Mouse (Mus musculus) E14TG2a.4 (cell line): ENCODE measurements around the gene Fabp2.

Experiments used
- H3K27me3 ChIP-seq: 2 replicates; pipeline ENCODE4 v1.6.1; 2014; ENCODE audit warnings: low read length, control low read depth; ENCODE audit not compliant: insufficient read depth
- H3K36me3 ChIP-seq: 2 replicates; pipeline ENCODE4 v1.6.1; 2014; ENCODE audit warnings: low read length, control low read depth; ENCODE audit not compliant: insufficient read depth
- H3K4me1 ChIP-seq: replicated peaks from 2 replicates; pipeline ENCODE4 v1.6.1; 2014; ENCODE audit warnings: low read depth, low read length, control low read depth
- H3K4me3 ChIP-seq: replicated peaks from 2 replicates; pipeline ENCODE4 v1.5.1; 2014; ENCODE audit warnings: mild to moderate bottlenecking, low read length
- H3K9me3 ChIP-seq: 2 replicates; pipeline ENCODE4 v1.6.1; 2014; ENCODE audit warnings: low read length, control low read depth
- CTCF ChIP-seq: conservative IDR thresholded peaks from 2 replicates; pipeline ENCODE4 v1.5.1; 2014; ENCODE audit warnings: low read length
- NANOG ChIP-seq: IDR thresholded peaks from 2 replicates; pipeline ENCODE4 v1.6.1; 2014; ENCODE audit warnings: borderline replicate concordance, low read length, mixed read lengths
- POU5F1 ChIP-seq: IDR thresholded peaks from 2 replicates; pipeline ENCODE4 v1.6.1; 2014; ENCODE audit warnings: low read length, borderline replicate concordance

The Fabp2 gene

DNA sequence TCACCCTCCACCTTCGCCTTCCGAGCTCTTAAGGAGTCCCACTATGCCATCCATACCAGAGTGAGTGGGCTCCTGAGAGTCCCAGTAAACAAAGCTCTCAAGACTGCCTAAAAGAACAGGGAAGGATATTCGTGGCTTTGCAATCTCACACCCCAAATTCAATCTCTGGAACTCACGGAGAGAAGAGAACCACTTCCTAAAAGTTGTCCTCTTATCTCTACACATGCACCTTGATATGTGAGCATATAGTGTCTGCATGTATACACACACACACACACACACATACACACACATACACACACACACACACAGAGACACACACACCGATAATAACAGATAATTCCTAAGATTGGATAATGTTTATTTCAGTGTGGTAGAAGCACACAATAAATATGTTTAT is 20.6 kb downstream of the Fabp2 start:
- Histone ChIP-seq H3K36me3 (no peaks in the 10 kb centered on the region), H3K9me3 (no peaks in the 10 kb centered on the region), H3K4me1 (peaks cover 16% of the 10 kb centered on the region), H3K27me3 (no peaks in the 10 kb centered on the region), H3K4me3 (no peak overlapping the region)
- TF ChIP-seq POU5F1 (no peak), NANOG (no peak), CTCF (no peak)

DNA sequence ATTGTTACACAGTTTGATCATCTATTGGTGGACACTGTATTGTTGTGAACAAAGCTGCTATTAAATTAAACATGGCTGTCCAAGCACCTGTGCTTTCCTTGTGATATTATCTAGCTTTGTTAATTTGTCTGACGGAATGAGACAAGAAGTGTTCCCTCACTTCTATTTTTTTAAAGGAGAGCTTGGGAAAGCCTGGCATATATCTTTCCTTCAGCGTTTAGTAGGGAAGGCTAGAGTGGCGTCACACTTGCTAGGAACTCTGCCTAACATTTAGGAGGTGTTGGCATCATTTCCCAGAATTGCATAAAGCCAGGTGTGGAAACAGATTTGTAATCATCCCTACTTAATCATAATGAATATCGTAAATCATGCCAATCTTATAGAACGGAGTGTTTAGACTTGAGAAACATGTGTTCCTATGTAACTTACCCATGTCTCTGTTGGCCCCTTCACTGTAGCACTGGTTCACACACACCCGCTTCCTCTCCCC is 21.4 kb downstream of the Fabp2 start:
- H3K4me1 ChIP-seq = peaks cover 23% of the 10 kb centered on the region
- no peaks in the 10 kb centered on the region for H3K27me3 ChIP-seq
- H3K36me3 ChIP-seq = no peaks in the 10 kb centered on the region
- no peak for TF ChIP-seq NANOG
- TF ChIP-seq CTCF = no peak
- no peak for TF ChIP-seq POU5F1
- no peaks in the 10 kb centered on the region for H3K9me3 ChIP-seq
- no peak overlapping the region for H3K4me3 ChIP-seq

DNA sequence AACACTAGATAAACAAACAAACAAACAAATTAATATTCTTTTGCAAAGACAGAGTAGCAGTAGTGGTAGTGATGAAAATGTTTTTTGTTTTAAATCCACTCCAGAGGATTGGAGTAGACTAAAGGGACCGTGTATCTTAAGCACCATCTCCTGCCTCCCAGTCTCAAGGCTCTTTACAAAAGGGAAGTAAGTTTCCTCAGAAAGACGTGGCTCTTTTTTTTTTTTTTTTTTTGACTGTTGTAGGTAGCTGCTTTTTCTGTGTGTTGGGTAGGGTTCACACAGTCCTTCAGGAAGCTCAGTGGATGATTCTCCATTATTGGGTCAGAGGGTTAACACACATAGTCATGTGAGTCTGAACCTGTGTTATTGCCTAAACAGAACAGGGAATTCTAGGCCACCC is 23.8 kb downstream of the Fabp2 start:
- Histone ChIP-seq H3K27me3 (no peaks in the 10 kb centered on the region), H3K4me3 (no peak overlapping the region), H3K4me1 (peaks cover 34% of the 10 kb centered on the region), H3K36me3 (no peaks in the 10 kb centered on the region), H3K9me3 (no peaks in the 10 kb centered on the region)
- TF ChIP-seq NANOG (no peak), POU5F1 (no peak), CTCF (no peak)

DNA sequence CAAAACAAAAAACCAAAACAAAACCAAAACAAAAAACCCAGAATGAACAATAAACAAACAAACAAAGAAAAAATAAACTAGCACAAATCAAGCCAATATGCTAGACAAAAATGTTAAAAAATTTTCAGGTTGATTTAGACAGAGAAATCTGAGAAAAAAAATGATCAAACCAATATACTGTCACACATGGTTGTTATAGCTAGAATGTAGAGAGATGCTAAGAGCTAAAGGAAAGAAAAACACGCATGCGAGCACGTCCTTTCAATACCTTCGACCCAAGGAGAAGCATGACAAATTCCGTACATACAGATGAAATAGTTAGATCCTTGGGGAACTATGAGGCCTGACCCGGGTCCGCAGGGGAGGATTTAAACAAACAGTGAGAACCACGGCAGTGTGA is 24.4 kb downstream of the Fabp2 start, which contains the start of gene Gm10959:
Gene Gm10959 (minus strand): TSS at position 101 of the 400 bp plus-strand sequence.
- Histone ChIP-seq H3K4me1 (peaks cover 34% of the 10 kb centered on the region), H3K4me3 (no peak within 1 kb of the TSS), H3K9me3 (no peaks in the 10 kb centered on the region), H3K27me3 (no peaks in the 10 kb centered on the region), H3K36me3 (no peaks in the 10 kb centered on the region)
- no peak for TF ChIP-seq CTCF
- no peak for TF ChIP-seq POU5F1
- TF ChIP-seq NANOG = no peak

DNA sequence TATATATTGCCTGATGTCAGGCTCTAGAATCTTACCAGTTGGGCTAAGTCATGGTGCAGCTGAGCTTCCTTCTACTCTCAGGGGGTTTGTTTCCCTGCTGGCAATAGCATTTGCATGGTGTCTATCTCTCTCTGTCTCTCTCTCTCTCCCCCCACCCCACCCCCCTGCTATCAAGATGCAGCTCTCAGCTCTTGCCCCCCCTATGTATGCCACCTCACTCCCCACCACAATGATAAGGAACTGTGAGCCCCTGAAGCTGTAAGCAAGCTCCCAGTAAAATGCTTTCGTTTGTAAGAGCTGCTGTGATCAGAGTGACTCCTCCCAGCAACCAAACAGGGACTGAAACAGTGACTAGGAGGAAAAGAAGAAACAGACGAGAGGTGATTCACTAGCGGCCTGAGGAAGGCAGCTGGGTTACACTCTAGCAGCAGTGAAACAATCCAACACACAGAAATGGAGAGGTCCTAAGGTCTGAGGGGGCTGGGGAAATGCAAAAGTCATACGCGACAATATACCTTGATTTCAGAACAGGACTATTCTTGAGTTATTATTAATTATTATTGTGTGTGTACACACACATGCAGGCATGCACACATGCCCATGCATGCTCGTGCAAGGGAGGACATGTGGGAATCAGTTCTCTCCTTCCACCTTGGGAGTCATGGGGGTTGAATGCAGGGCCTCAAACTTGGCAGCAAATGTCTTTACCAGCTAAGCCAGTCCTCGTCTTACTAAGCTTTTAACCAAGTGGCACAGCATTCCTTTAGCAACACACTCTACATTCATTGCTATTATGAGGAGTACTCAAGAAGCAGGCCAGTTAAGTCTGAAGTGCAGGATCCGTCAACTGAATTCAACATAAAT is 25.9 kb downstream of the Fabp2 start:
- no peak overlapping the region for H3K4me3 ChIP-seq
- H3K36me3 ChIP-seq = peaks cover under 1% of the 10 kb centered on the region; the same call in 1 of the 2 replicates
- no peaks in the 10 kb centered on the region for H3K27me3 ChIP-seq
- peaks cover 37% of the 10 kb centered on the region for H3K4me1 ChIP-seq
- TF ChIP-seq NANOG (no peak), POU5F1 (no peak), CTCF (no peak)
- H3K9me3 ChIP-seq = no peaks in the 10 kb centered on the region

DNA sequence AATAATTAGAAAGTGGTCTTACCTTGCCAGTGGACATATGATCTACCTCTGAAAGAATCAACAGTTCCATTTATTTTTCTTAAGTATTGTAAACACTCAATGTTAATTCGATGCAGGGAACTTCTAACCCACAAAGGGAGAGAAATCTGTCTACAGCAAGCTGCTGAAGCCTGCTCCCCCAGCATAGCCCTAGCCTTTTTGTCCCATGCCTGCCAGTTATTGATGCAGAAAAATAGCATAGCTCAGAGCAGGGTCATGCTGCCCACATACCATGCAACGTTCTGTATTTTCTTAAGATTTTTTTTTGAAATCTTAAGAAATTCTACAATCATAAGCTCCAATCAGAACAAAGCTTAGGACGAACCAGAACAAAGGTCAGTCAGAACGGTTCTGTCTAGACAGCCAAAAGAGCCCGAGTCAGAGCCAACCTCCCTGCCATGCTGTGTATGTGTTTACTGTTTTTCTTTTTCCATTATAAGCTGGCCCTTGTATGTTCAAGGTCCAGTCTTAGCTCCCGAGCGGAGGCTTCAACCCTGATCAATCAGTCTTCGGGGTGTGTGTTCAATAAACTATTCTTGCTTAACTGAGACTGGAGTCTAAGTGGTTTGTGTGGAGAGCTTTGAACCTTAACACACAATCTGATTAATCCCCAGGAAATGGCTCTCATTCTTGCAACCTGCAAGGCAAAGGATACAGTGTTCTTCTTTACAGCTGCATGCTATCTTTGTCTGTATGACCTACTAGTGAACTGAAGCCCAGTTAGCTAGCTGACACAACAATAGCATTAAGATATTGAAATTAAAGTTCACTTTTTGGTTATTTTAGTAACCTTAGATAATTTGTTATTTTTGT is 27.0 kb downstream of the Fabp2 start:
- Histone ChIP-seq H3K36me3 (peaks cover 11% of the 10 kb centered on the region), H3K9me3 (no peaks in the 10 kb centered on the region), H3K4me1 (peaks cover 48% of the 10 kb centered on the region), H3K27me3 (no peaks in the 10 kb centered on the region), H3K4me3 (no peak overlapping the region)
- TF ChIP-seq CTCF (no peak), POU5F1 (no peak), NANOG (no peak)

DNA sequence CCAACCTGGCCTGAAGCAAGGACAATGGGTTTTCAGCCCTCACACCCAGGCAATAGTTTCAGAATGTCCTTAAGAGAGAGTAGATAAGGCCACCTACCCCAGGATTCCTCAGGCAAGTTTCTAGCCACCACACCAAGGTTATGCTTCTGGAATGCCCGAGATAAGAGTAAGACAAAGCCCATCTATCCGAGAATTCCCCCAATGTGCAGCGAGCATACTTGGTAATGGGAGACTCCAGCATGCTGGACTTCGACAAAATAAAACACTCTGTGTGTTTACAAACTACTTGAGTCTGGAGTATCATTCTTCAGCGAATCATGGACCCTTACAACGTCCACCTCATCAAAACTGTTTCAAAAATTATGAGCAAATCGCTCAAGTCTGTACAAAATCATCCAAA is 28.3 kb downstream of the Fabp2 start:
- TF ChIP-seq POU5F1 = no peak
- Histone ChIP-seq H3K27me3 (no peaks in the 10 kb centered on the region), H3K36me3 (peaks cover 19% of the 10 kb centered on the region), H3K4me1 (peaks cover 55% of the 10 kb centered on the region), H3K4me3 (peak overlapping the region; percentile 20), H3K9me3 (no peaks in the 10 kb centered on the region)

DNA sequence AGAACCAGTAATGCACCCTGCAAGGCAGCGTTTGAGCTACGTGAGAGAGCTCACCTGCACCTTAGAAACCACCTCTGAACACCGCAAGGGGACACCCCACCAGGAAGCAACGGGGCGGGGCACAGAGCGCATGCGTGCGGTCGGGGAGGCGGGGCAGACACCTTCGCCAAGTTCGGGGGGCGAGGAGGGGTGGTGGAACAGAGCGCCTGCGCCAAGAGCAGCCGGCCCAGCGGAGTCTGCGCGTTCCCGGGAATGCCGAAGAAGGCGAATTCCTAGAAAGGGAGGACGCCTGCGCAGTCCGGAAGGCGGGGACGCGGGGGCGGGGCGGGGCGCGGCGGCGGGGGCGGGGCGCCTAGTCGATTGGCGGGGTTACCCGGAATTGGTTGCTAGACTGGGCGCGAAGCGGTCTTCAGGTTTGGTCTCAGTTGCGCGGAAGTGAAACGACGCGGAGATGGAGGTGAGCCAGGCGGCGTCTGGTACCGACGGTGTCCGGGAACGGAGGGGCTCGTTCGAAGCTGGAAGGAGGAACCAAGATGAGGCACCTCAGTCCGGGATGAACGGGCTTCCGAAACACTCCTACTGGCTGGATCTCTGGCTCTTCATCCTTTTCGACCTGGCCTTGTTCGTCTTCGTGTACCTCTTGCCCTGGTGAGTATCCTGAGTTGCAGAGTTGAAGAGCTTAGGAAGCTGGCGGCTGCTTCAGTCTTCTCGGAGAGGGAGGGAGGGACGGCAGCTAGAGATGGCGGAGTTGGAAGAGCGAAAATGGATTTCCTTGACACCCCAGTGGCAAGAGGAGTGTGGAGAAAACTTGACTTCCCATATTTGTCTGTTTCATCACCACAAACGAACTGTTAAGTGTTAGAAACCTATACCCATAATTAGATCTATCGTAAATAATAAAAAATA is 29.4 kb downstream of the Fabp2 start, which contains the start of gene 1810037I17Rik:
Gene 1810037I17Rik (plus strand): TSS at position 195 of the 906 bp plus-strand sequence.
- TF ChIP-seq CTCF (no peak), POU5F1 (no peak), NANOG (no peak)
- H3K4me3 ChIP-seq = peak within 1 kb of the TSS; percentile 87
- H3K27me3 ChIP-seq = no peaks in the 10 kb centered on the region
- H3K9me3 ChIP-seq = no peaks in the 10 kb centered on the region
- H3K36me3 ChIP-seq = peaks cover 19% of the 10 kb centered on the region
- peaks cover 51% of the 10 kb centered on the region for H3K4me1 ChIP-seq
